Mouse (Mus musculus) C2C12 (cell line): ENCODE results near the gene Hsd17b6. TPM values are rescaled to one million over a fixed set of nuclear protein-coding genes. Genes with fewer than 3 reads are reported as not detected.

Source experiments
- H3K27me3 ChIP-seq: one replicate; pipeline ENCODE4 v1.6.1; 2011; ENCODE audit not compliant: control insufficient read depth, insufficient read depth, insufficient read length
- H3K36me3 ChIP-seq: one replicate; pipeline ENCODE4 v1.6.1; 2011; ENCODE audit not compliant: control insufficient read depth, insufficient read depth
- H3K4me3 ChIP-seq: one replicate; pipeline ENCODE4 v1.5.1; 2011; ENCODE audit warnings: mild to moderate bottlenecking, control low read depth; ENCODE audit not compliant: poor library complexity, insufficient read depth, severe bottlenecking
- H3K79me2 ChIP-seq: one replicate; pipeline ENCODE4 v1.6.1; 2011; ENCODE audit not compliant: control insufficient read depth, insufficient read depth
- H3K79me3 ChIP-seq: one replicate; pipeline ENCODE4 v1.6.1; 2011; ENCODE audit warnings: low read depth, control low read depth
- H3ac ChIP-seq: one replicate; pipeline ENCODE3; 2011; ENCODE audit warnings: low read depth; ENCODE audit not compliant: control insufficient read depth, insufficient read length
- CEBPB ChIP-seq: IDR thresholded peaks from one replicate; pipeline ENCODE4 v1.6.1; 2011; ENCODE audit warnings: low read depth, mild to moderate bottlenecking, control low read depth, moderate library complexity
- CTCF ChIP-seq: IDR thresholded peaks from one replicate; pipeline ENCODE4 v1.5.1; 2011; ENCODE audit not compliant: control insufficient read depth, insufficient read depth, insufficient read length
- FOSL1 ChIP-seq: IDR thresholded peaks from one replicate; pipeline ENCODE4 v1.8.0; 2011; ENCODE audit warnings: mild to moderate bottlenecking, low read length; ENCODE audit not compliant: poor library complexity, insufficient read depth, severe bottlenecking
- MAX ChIP-seq: IDR thresholded peaks from one replicate; pipeline ENCODE4 v1.6.1; 2011; ENCODE audit warnings: mild to moderate bottlenecking, control low read depth
- MYOD1 ChIP-seq: IDR thresholded peaks from one replicate; pipeline ENCODE4 v1.6.1; 2011; ENCODE audit warnings: low read depth; ENCODE audit not compliant: control insufficient read depth, insufficient read length
- MYOG ChIP-seq: IDR thresholded peaks from one replicate; pipeline ENCODE4 v1.6.1; 2011; ENCODE audit not compliant: control insufficient read depth, insufficient read length; ENCODE audit errors: extremely low read depth
- USF1 ChIP-seq: IDR thresholded peaks from one replicate; pipeline ENCODE4 v1.6.1; 2011; ENCODE audit warnings: low read depth, mild to moderate bottlenecking, control low read depth, moderate library complexity
- polyA plus RNA-seq: library from polyadenylated mRNA; unstranded; fragments of >200 nt; fragmentation: generic; extraction: Trizol; gene quantifications from one replicate; pipeline ENCODE4 v1.2.1, GENCODE M21; 2012; ENCODE audit warnings: missing spikeins

Gene Hsd17b6
- polyA plus RNA-seq, 1 experiment = not detected

DNA sequence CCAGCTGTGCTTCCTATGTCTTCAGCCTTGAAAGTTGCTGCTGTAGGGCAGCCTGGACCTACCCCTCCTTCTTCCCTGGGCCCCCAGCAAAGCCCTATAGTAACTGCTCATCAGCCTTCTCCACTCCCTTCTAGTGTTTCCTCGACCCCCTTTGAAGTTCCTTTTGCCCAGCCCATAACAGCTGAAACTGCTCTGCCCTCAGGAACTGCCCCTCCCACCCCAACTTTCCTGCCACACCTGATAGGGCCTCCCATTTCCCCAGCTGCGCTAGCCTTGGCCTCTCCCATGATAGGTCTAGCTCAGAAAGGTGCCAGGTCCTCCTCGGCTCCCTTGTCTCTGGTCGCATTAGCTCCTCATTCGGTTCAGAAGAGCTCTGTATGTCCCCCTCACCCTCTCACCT lies 31.8 kb upstream of the Hsd17b6 start:
- TF ChIP-seq FOSL1 = no peak
- no peak for TF ChIP-seq CTCF
- no peak for TF ChIP-seq CEBPB
- no peak for TF ChIP-seq MAX
- no peak for TF ChIP-seq MYOG
- Histone ChIP-seq H3K36me3 (peaks cover 78% of the 10 kb centered on the region), H3K79me2 (peaks cover 89% of the 10 kb centered on the region), H3K27me3 (no peaks in the 10 kb centered on the region), H3K4me3 (no peak overlapping the region), H3ac (peak overlapping the region; percentile 15), H3K79me3 (peaks cover 87% of the 10 kb centered on the region)

DNA sequence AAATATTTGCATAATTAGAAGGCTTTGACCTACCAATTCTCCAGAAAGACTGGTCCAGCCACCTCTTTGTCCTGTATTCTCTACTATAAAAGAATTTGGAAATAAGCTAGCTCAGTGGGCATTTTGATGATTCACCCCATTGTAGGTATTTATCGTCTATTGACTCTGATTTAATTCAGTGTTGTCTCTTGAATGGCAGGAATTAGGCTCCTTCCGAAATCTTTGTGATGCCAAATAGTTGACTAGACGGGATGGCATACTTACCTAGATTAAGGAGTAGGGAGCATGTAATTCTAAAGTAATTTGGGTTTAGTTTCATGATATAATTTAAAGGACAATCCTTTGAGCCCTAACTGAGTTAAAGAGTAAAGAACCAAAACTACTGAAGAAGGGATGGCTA lies 30.5 kb upstream of the Hsd17b6 start:
- H3K4me3 ChIP-seq = peak overlapping the region; percentile 96
- H3ac ChIP-seq = peak overlapping the region; percentile 65
- peaks cover 66% of the 10 kb centered on the region for H3K36me3 ChIP-seq
- no peaks in the 10 kb centered on the region for H3K27me3 ChIP-seq
- TF ChIP-seq CTCF = no peak
- TF ChIP-seq USF1 = no peak
- no peak for TF ChIP-seq MYOD1
- no peak for TF ChIP-seq MAX
- no peak for TF ChIP-seq FOSL1
- no peak for TF ChIP-seq CEBPB
- TF ChIP-seq MYOG = no peak
- H3K79me2 ChIP-seq = peaks cover 76% of the 10 kb centered on the region
- peaks cover 75% of the 10 kb centered on the region for H3K79me3 ChIP-seq

DNA sequence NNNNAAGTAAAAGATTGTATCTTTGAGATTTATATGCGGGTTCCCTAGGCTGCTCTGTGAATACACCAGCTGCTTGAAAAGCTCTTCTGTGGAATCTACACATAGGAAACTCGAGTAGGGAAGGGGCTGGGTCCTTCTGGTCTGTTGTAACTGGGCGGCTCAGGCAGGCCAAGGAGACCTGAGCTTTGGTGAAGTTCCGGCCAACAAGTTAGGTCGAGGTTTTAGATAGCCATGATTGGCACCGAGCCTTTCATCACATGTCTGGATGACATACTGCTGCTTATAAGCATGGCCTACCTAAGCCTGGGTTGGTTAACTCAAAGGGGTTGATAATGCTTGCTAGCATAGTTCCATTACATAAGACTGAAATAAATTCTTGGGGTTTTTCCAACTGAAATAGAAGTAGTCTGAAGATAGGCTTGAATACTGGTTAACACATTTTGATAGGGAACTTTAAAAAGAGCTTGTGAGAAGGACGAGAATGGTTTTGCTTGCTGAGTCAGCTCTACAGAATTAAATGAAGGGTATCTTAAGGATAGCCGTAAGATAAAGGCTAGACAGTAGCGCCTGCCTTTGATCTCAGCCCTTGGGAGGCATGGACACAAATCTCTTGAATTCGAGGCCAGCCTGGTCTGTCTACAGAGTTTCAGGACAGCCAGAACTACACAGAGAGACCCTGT lies 29.5 kb upstream of the Hsd17b6 start:
- peaks cover 64% of the 10 kb centered on the region for H3K79me3 ChIP-seq
- TF ChIP-seq MAX = peak; percentile 38
- TF ChIP-seq CTCF = no peak
- peak; percentile 53 for TF ChIP-seq USF1
- peak overlapping the region; percentile 96 for H3K4me3 ChIP-seq
- peaks cover 60% of the 10 kb centered on the region for H3K36me3 ChIP-seq
- peak overlapping the region; percentile 100 for H3ac ChIP-seq
- H3K27me3 ChIP-seq = no peaks in the 10 kb centered on the region
- H3K79me2 ChIP-seq = peaks cover 66% of the 10 kb centered on the region

GRCm38 (mm10) chr10:128030860-128031259 lies 23.4 kb upstream of the Hsd17b6 start:
- Histone ChIP-seq H3K4me3 (no peak overlapping the region), H3K79me2 (peaks cover 6% of the 10 kb centered on the region), H3K36me3 (peaks cover 57% of the 10 kb centered on the region), H3K79me3 (peaks cover 4% of the 10 kb centered on the region), H3ac (no peak overlapping the region), H3K27me3 (no peaks in the 10 kb centered on the region)
- TF ChIP-seq USF1 = no peak
- TF ChIP-seq CEBPB = no peak
- TF ChIP-seq FOSL1 = no peak
- no peak for TF ChIP-seq MYOD1
- no peak for TF ChIP-seq MYOG
- TF ChIP-seq CTCF = no peak
- no peak for TF ChIP-seq MAX

- TF ChIP-seq MYOG = no peak
- Histone ChIP-seq H3ac (no peak overlapping the region), H3K79me3 (no peaks in the 10 kb centered on the region), H3K79me2 (no peaks in the 10 kb centered on the region), H3K4me3 (no peak overlapping the region), H3K27me3 (no peaks in the 10 kb centered on the region), H3K36me3 (peaks cover 64% of the 10 kb centered on the region)
Measured at GRCm38 (mm10) chr10:128029931-128030330, 22.5 kb upstream of the Hsd17b6 start.

DNA sequence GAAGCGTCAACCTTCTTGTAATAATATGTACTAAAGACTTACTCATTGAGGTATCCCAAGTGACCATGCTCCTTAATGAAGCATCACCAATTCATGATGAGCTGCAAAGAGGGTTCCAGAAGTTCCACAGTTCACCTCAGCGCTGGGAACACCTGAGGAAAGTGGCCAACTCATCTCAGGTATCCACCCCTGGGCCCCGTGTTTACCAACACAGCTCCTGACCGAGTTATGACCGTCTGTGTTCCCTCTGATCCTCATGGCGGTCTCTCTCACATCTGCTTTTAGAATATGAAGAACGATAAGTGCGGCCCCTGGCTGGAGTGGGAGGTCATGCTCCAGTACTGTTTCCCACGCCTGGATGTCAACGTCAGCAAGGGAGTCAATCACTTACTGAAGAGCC lies 16.1 kb upstream of the Hsd17b6 start:
- H3K4me3 ChIP-seq = no peak overlapping the region
- no peak for TF ChIP-seq MYOG
- no peaks in the 10 kb centered on the region for H3K79me3 ChIP-seq
- H3K27me3 ChIP-seq = no peaks in the 10 kb centered on the region
- peaks cover 83% of the 10 kb centered on the region for H3K36me3 ChIP-seq
- H3K79me2 ChIP-seq = no peaks in the 10 kb centered on the region
- no peak overlapping the region for H3ac ChIP-seq

DNA sequence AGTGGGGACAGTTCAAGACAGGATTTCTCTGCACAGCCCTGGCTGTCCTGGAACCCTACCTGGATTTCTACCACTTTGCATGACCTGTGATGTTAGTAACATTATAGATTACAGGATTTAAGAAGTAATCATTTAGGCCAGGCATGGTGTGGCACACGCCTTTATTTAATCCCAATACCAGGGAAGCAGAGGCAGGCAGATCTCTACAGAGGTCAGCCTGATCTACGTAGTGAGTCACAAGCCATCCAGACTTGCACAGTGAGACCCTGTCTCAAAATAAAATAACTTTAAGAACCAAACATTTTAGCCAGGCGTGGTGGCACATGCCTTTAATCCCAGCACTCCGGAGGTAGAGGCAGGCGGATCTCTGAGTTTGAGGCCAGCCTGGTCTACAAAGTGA lies 14.8 kb upstream of the Hsd17b6 start:
- H3K27me3 ChIP-seq = no peaks in the 10 kb centered on the region
- TF ChIP-seq MAX = no peak
- no peak for TF ChIP-seq USF1
- no peak for TF ChIP-seq CTCF
- no peak for TF ChIP-seq MYOG
- TF ChIP-seq CEBPB = no peak
- peaks cover 80% of the 10 kb centered on the region for H3K36me3 ChIP-seq
- H3K4me3 ChIP-seq = no peak overlapping the region
- no peak overlapping the region for H3ac ChIP-seq
- H3K79me3 ChIP-seq = peaks cover 2% of the 10 kb centered on the region
- H3K79me2 ChIP-seq = no peaks in the 10 kb centered on the region
